Mouse (Mus musculus) lung, embryonic 15.5 days (tissue): ENCODE measurements at regions not wholly inside any gene's neighbourhood (a gene's known extent, or its start where the extent isn't known, plus 50 kb on each side); places are given as distances from the start of the nearest gene placed in this dataset.

ENCODE experiments used
- ATAC-seq: fragments of 200-750 bp; cut with Nextera tagmentation; 2 replicates; pipeline ENCODE4 v1.8.0; 2017; ENCODE audit warnings: moderate number of reproducible peaks, borderline replicate concordance; ENCODE audit not compliant: low FRiP score, low TSS enrichment; ENCODE audit errors: extremely low read depth
- H3K27ac ChIP-seq: fragments of 300-500 bp; sonication (generic); 2 replicates; pipeline ENCODE4 v1.5.1; 2015; ENCODE audit warnings: moderate library complexity, mild to moderate bottlenecking, inconsistent platforms
- H3K27me3 ChIP-seq: fragments of 300-500 bp; sonication (generic); 2 replicates; pipeline ENCODE4 v1.6.1; 2015; ENCODE audit warnings: inconsistent platforms
- H3K36me3 ChIP-seq: fragments of 300-500 bp; sonication (generic); 2 replicates; pipeline ENCODE4 v1.6.1; 2015; ENCODE audit warnings: inconsistent platforms
- H3K4me1 ChIP-seq: fragments of 300-500 bp; sonication (generic); 2 replicates; pipeline ENCODE4 v1.6.1; 2015; ENCODE audit warnings: inconsistent platforms
- H3K4me2 ChIP-seq: fragments of 300-500 bp; sonication (generic); 2 replicates; pipeline ENCODE4 v1.6.1; 2015; ENCODE audit warnings: inconsistent platforms, mild to moderate bottlenecking, moderate library complexity
- H3K4me3 ChIP-seq: fragments of 300-500 bp; sonication (generic); 2 replicates; pipeline ENCODE4 v1.5.1; 2015; ENCODE audit warnings: mild to moderate bottlenecking, inconsistent platforms
- H3K9ac ChIP-seq: fragments of 300-500 bp; sonication (generic); 2 replicates; pipeline ENCODE4 v1.6.1; 2015; ENCODE audit warnings: inconsistent platforms
- H3K9me3 ChIP-seq: fragments of 300-500 bp; sonication (generic); 2 replicates; pipeline ENCODE4 v1.6.1; 2016; ENCODE audit warnings: inconsistent platforms
- WGBS: fragments of 180-500 bp; shearing (Covaris S2); methylation state at CpG from one replicate; pipeline ENCODE4 v1.1.7; 2015; 5-methylcytosine and 5-hydroxymethylcytosine counted together

DNA sequence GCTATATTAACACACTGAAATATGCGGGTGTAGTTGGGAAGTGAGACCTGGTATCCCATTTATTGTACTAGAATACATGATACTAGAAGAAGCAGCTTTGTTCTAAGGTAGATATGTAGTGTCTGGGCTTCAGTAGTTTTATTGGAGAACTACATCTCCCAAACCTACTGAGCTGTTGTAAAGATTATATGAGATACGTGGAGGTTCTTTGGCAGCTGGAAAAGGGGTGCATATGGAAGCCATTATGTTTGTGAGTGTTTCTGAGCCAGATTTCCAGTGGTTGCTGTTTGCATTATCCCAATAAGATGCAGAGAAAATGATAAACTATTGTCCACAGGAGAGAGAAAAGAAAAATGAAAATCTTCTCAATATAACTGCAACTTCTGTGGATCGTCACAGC is 171.1 kb upstream of the Ccdc54 start:
- Histone ChIP-seq H3K4me2 (no peak overlapping the region), H3K9me3 (no peaks in the 10 kb centered on the region), H3K27ac (no peak overlapping the region), H3K36me3 (no peaks in the 10 kb centered on the region), H3K4me3 (no peak overlapping the region), H3K4me1 (no peaks in the 10 kb centered on the region), H3K9ac (no peak overlapping the region), H3K27me3 (no peaks in the 10 kb centered on the region)
- ATAC-seq, result no peak
- WGBS, result 75% methylated on average over 3 of the region's 3 CpGs

- H3K9me3 ChIP-seq, result no peaks in the 10 kb centered on the region
- no peaks in the 10 kb centered on the region for H3K27me3 ChIP-seq
- H3K9ac ChIP-seq, result no peak overlapping the region
- H3K4me3 ChIP-seq, result no peak overlapping the region
- no peak overlapping the region for H3K27ac ChIP-seq
- H3K4me1 ChIP-seq, result no peaks in the 10 kb centered on the region
- H3K36me3 ChIP-seq, result no peaks in the 10 kb centered on the region
- H3K4me2 ChIP-seq, result no peak overlapping the region
- 85% methylated on average over 5 of the region's 5 CpGs for WGBS
- no peak for ATAC-seq
Observed at GRCm38 (mm10) chr16:50759979-50760378, 169.0 kb upstream of the Ccdc54 start.

- 59% methylated on average over 4 of the region's 4 CpGs for WGBS
Observed at GRCm38 (mm10) chr16:50756696-50757095, 165.7 kb upstream of the Ccdc54 start.

GRCm38 (mm10) chr16:50753612-50754389 is 162.8 kb upstream of the Ccdc54 start:
- no peaks in the 10 kb centered on the region for H3K27me3 ChIP-seq
- no peak overlapping the region for H3K4me3 ChIP-seq
- peak overlapping the region; percentile 64 for H3K27ac ChIP-seq
- WGBS, result 4% methylated on average over 3 of the region's 3 CpGs
- no peak overlapping the region for H3K9ac ChIP-seq
- H3K4me1 ChIP-seq, result peaks cover 21% of the 10 kb centered on the region
- H3K4me2 ChIP-seq, result peak overlapping the region; percentile 31; the same call in 1 of the 2 replicates
- peak; percentile 75; the same call in 1 of the 2 replicates for ATAC-seq
- no peaks in the 10 kb centered on the region for H3K36me3 ChIP-seq
- no peaks in the 10 kb centered on the region for H3K9me3 ChIP-seq

More at GRCm38 (mm10) chr16:50756696-50757095, 165.7 kb upstream of the Ccdc54 start:
- no peak overlapping the region for H3K4me3 ChIP-seq
- H3K4me1 ChIP-seq, result peaks cover 17% of the 10 kb centered on the region
- no peaks in the 10 kb centered on the region for H3K9me3 ChIP-seq
- no peaks in the 10 kb centered on the region for H3K36me3 ChIP-seq
- ATAC-seq, result no peak
- H3K27me3 ChIP-seq, result no peaks in the 10 kb centered on the region
- no peak overlapping the region for H3K9ac ChIP-seq
- H3K4me2 ChIP-seq, result no peak overlapping the region
- no peak overlapping the region for H3K27ac ChIP-seq

DNA sequence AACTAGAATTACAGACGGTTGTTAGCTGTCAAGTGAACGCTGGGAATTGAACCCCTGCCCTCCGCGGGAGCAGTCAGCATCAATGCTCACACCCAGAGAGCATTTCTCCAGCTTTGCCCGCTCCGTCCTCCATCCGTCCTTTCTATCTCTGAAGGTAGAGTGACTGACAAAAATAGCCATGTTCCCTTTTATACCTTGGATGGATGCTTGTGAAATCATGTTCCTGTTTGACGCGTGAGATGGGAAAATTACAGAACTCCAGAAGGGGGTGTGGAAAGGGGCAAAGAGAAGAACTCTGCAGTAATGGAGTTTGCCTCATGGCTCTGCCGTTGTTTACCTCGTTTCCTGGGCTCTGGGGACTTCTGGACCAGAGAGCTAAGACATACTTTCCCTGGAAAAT is 162.1 kb upstream of the Ccdc54 start:
- H3K9ac ChIP-seq, result no peak overlapping the region
- H3K27ac ChIP-seq, result peak overlapping the region; percentile 64
- H3K4me3 ChIP-seq, result no peak overlapping the region
- H3K36me3 ChIP-seq, result no peaks in the 10 kb centered on the region
- WGBS, result 71% methylated on average over 11 of the region's 11 CpGs
- ATAC-seq, result no peak
- no peaks in the 10 kb centered on the region for H3K9me3 ChIP-seq
- no peaks in the 10 kb centered on the region for H3K27me3 ChIP-seq
- H3K4me2 ChIP-seq, result 0 out of 2 replicates have a peak overlapping the region, but pooled peaks have one; percentile 31
- peaks cover 21% of the 10 kb centered on the region for H3K4me1 ChIP-seq

- 39% methylated on average over 10 of the region's 10 CpGs for WGBS
- Histone ChIP-seq H3K4me1 (peaks cover 21% of the 10 kb centered on the region), H3K27me3 (no peaks in the 10 kb centered on the region), H3K27ac (peak overlapping the region; percentile 64), H3K4me3 (no peak overlapping the region), H3K9ac (no peak overlapping the region), H3K4me2 (peak overlapping the region; percentile 22; the same call in 1 of the 2 replicates), H3K9me3 (no peaks in the 10 kb centered on the region), H3K36me3 (no peaks in the 10 kb centered on the region)
- peak; percentile 61; the same call in 1 of the 2 replicates for ATAC-seq
Observed at GRCm38 (mm10) chr16:50752277-50752600, 161.3 kb upstream of the Ccdc54 start.

GRCm38 (mm10) chr16:50751495-50752276 is 160.7 kb upstream of the Ccdc54 start:
- Histone ChIP-seq H3K9ac (no peak overlapping the region), H3K4me1 (peaks cover 21% of the 10 kb centered on the region), H3K36me3 (no peaks in the 10 kb centered on the region), H3K27me3 (no peaks in the 10 kb centered on the region), H3K4me2 (no peak overlapping the region), H3K4me3 (no peak overlapping the region), H3K27ac (peak overlapping the region; percentile 64), H3K9me3 (no peaks in the 10 kb centered on the region)
- 41% methylated on average over 9 of the region's 9 CpGs for WGBS
- peak; percentile 29; the same call in 1 of the 2 replicates for ATAC-seq

- Histone ChIP-seq H3K27me3 (no peaks in the 10 kb centered on the region), H3K36me3 (no peaks in the 10 kb centered on the region), H3K9ac (no peak overlapping the region), H3K27ac (no peak overlapping the region), H3K9me3 (no peaks in the 10 kb centered on the region), H3K4me1 (0 out of 2 replicates have a peak, but pooled peaks cover 15% of the 10 kb centered on the region), H3K4me2 (no peak overlapping the region), H3K4me3 (no peak overlapping the region)
- ATAC-seq, result no peak
- 83% methylated on average over 5 of the region's 5 CpGs for WGBS
Observed at GRCm38 (mm10) chr16:50747698-50748097, 156.7 kb upstream of the Ccdc54 start.

DNA sequence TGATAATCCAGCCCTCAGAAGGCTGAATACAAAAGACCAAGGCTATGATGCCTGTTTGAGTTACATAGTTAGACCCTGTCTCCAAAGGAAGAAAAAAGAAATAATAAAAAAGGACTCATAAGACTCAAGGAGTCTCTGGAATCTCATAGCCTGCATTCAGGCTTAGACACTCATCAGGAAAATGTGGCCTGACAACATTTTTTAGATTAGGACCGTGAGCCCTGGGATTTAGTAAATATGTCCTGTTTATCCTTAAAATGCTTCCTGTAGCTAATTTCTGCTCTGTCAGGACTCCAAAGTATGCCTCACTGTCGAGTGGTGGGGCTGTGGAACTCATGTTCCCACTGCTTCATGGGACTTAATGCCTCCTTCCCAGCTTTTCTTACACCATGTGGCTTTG is 154.8 kb upstream of the Ccdc54 start:
- Histone ChIP-seq H3K4me3 (no peak overlapping the region), H3K9ac (no peak overlapping the region), H3K27me3 (no peaks in the 10 kb centered on the region), H3K27ac (no peak overlapping the region), H3K9me3 (no peaks in the 10 kb centered on the region), H3K4me1 (0 out of 2 replicates have a peak, but pooled peaks cover 5% of the 10 kb centered on the region), H3K36me3 (no peaks in the 10 kb centered on the region), H3K4me2 (no peak overlapping the region)
- ATAC-seq, result no peak
- WGBS, result 14% methylated on average over 2 of the region's 2 CpGs

- H3K9ac ChIP-seq, result peak overlapping the region; percentile 40
- H3K27ac ChIP-seq, result no peak overlapping the region
- peak overlapping the region; percentile 69 for H3K4me2 ChIP-seq
- no peaks in the 10 kb centered on the region for H3K27me3 ChIP-seq
- 22% methylated on average over 10 of the region's 10 CpGs for WGBS
- no peaks in the 10 kb centered on the region for H3K9me3 ChIP-seq
- no peak for ATAC-seq
- peaks cover 11% of the 10 kb centered on the region for H3K4me1 ChIP-seq
- H3K4me3 ChIP-seq, result peak overlapping the region; percentile 43
- no peaks in the 10 kb centered on the region for H3K36me3 ChIP-seq
Observed at GRCm38 (mm10) chr16:50737396-50737843, 146.5 kb upstream of the Ccdc54 start.

DNA sequence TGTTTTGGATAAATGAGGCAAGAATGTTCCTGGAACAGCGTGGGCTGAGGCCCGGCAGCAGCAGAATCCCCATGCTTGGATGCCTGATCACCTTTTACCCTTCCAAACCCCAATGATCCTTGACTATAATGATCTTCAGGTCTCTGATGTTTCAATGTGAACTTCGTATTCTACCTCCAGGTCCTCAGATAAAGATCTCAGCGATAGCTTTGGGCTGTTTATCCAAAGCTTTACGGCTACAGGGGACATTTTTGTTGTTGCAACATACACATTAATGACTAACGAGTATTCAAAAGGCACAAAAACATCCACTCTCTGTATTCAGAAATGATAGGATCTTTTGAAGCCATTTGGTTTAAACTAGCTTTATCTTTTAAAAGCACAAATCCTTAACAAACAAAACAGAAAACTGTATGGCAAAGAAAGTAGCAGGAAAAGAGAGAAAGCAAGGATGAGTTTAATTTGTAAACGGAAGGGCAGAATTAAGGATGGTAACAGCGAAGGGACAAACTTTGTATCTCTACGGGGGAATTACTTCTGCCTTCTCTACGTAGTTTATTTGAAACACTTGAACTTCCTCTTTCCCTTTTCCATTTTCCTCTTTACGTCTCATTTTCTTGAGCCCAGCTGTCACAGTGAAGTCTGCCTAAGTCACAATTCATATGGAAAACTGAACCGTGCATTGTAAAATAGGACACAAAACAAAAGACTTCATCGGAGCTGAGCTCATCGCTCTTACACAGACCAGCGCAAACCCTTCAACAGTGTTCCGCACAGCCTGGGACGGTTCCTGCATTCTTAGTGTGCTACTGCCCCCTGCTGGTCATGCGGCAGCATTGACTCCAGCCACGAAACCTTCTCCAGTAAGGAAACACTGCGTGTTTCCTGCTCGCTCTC is 145.4 kb upstream of the Ccdc54 start:
- peak; percentile 87 for ATAC-seq
- Histone ChIP-seq H3K36me3 (no peaks in the 10 kb centered on the region), H3K4me1 (peaks cover 12% of the 10 kb centered on the region), H3K4me2 (peak overlapping the region; percentile 69), H3K27ac (peak overlapping the region; percentile 55), H3K4me3 (peak overlapping the region; percentile 43), H3K9me3 (no peaks in the 10 kb centered on the region), H3K27me3 (no peaks in the 10 kb centered on the region), H3K9ac (peak overlapping the region; percentile 40)
- 5% methylated on average over 21 of the region's 21 CpGs for WGBS
